Mouse (Mus musculus): ENCODE measurements at regions not wholly inside any gene's neighbourhood (a gene's known extent, or its start where the extent isn't known, plus 50 kb on each side); places are given as distances from the start of the nearest gene placed in this dataset.

GRCm38 (mm10) chr17:85795820-85796219, 107.7 kb upstream of the Six2 start:
- no peak for TF ChIP-seq EP300 (IDR thresholded peaks at IDR 0.05; ENCODE audit: low read depth)
- TF ChIP-seq CTCF (IDR thresholded peaks at IDR 0.05; ENCODE audit: low read depth): no peak
